Mouse (Mus musculus) embryonic facial prominence, embryonic 11.5 days (tissue): ENCODE results near the gene Mxd4. TPM values are rescaled to one million over a fixed set of nuclear protein-coding genes. Genes with fewer than 3 reads are reported as not detected.

Experiments used
- ATAC-seq: fragments of 200-750 bp; cut with Nextera tagmentation; replicated peaks from 2 replicates; pipeline ENCODE4 v1.8.0; 2017; ENCODE audit warnings: low read depth; ENCODE audit not compliant: insufficient number of reproducible peaks, low FRiP score, low TSS enrichment
- DNase-seq: peaks from one replicate; pipeline ENCODE4 v3.0.0-alpha.2; 2015; ENCODE audit warnings: low spot score
- H3K27ac ChIP-seq: fragments of 300-500 bp; sonication (generic); replicated peaks from 2 replicates; pipeline ENCODE4 v1.5.1; 2014; ENCODE audit warnings: mild to moderate bottlenecking, low read depth, low read length, control low read depth
- H3K27me3 ChIP-seq: fragments of 300-500 bp; sonication (generic); 2 replicates; pipeline ENCODE4 v1.6.1; 2014; ENCODE audit warnings: mild to moderate bottlenecking, low read length, moderate library complexity, mixed read lengths; ENCODE audit not compliant: control insufficient read depth, insufficient read depth
- H3K36me3 ChIP-seq: fragments of 300-500 bp; sonication (generic); replicated peaks from 2 replicates; pipeline ENCODE4 v1.6.1; 2014; ENCODE audit warnings: low read depth, mild to moderate bottlenecking, low read length, moderate library complexity, mixed read lengths; ENCODE audit not compliant: control insufficient read depth, insufficient read depth
- H3K4me1 ChIP-seq: fragments of 300-500 bp; sonication (generic); 2 replicates; pipeline ENCODE4 v1.6.1; 2014; ENCODE audit warnings: low read length, mixed read lengths; ENCODE audit not compliant: control insufficient read depth, insufficient read depth
- H3K4me2 ChIP-seq: fragments of 300-500 bp; sonication (generic); 2 replicates; pipeline ENCODE4 v1.6.1; 2014; ENCODE audit warnings: low read depth, mild to moderate bottlenecking, control low read depth, low read length, moderate library complexity
- H3K4me3 ChIP-seq: fragments of 300-500 bp; sonication (generic); 2 replicates; pipeline ENCODE4 v1.5.1; 2014; ENCODE audit warnings: low read depth, low read length, control low read depth
- H3K9ac ChIP-seq: fragments of 300-500 bp; sonication (generic); replicated peaks from 2 replicates; pipeline ENCODE4 v1.6.1; 2014; ENCODE audit warnings: mild to moderate bottlenecking, control low read depth, low read length
- H3K9me3 ChIP-seq: fragments of 300-500 bp; sonication (generic); replicated peaks from 2 replicates; pipeline ENCODE4 v1.6.1; 2016; ENCODE audit warnings: mild to moderate bottlenecking, low read length, inconsistent platforms, mixed read lengths; ENCODE audit not compliant: control insufficient read depth
- WGBS: fragments of 180-500 bp; shearing (Covaris S2); extraction: QIAGEN DNeasy Blood & Tissue Kit; methylation state at CpG from one replicate; pipeline ENCODE4 v1.1.7; 2014; 5-methylcytosine and 5-hydroxymethylcytosine counted together
- polyA plus RNA-seq: library from polyadenylated mRNA; unstranded; fragments of >200 nt; fragmentation: Nextera tagmentation; extraction: Ambion mirVana; gene quantifications from 2 replicates; pipeline ENCODE4 v1.2.1, GENCODE M21; 2014

Mxd4 gene
- polyA plus RNA-seq, 1 experiment from 2014 or later: 17.7 TPM

DNA sequence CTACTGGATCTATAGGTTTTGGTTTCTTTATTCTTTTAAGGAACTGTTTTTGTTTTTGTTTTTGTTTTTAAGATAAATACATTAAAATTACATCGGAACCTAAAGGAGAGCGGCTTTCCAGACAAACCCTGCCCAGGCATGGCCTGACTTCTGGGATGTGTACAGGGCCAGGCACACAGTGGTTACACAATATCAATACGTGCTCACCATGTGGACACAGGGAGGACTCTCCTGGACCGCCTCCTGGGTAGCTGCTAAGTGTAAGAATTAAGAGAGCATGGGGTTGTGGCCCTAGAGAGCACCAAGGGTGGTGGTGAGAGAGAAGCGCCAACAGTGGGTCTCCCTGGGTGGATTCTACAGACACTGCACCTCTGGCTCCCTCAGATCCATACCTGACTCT is 42.0 kb upstream of the Mxd4 start:
- Histone ChIP-seq H3K4me1 (no peaks in the 10 kb centered on the region), H3K9ac (no peak overlapping the region), H3K4me2 (no peak overlapping the region), H3K36me3 (no peaks in the 10 kb centered on the region), H3K27ac (no peak overlapping the region), H3K4me3 (no peak overlapping the region), H3K9me3 (no peaks in the 10 kb centered on the region), H3K27me3 (no peaks in the 10 kb centered on the region)
- WGBS: 86% methylated on average over 5 of the region's 5 CpGs
- ATAC-seq (no peak), DNase-seq (no peak)

DNA sequence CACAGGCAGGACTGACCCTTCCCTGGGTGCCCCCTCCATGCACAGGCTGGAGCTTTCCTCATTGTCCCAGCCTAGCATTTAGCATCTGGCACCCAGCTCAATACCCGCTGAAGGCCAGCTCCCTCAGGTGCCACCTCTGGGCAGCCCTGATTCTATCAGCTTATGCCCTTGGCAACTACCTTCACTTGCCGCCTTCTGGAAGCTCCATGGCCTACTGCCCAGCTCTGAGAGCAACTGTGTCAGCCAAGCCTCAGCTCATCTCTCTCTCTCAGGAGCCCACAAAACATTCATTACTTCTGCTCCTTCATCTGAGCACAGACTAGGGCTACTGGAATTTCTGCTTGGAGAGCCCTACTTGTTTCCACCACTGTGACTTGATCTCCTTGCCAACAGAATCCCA is 38.0 kb upstream of the Mxd4 start:
- 86% methylated on average over 2 of the region's 2 CpGs for WGBS
- no peak overlapping the region for H3K9ac ChIP-seq
- ATAC-seq: no peak

DNA sequence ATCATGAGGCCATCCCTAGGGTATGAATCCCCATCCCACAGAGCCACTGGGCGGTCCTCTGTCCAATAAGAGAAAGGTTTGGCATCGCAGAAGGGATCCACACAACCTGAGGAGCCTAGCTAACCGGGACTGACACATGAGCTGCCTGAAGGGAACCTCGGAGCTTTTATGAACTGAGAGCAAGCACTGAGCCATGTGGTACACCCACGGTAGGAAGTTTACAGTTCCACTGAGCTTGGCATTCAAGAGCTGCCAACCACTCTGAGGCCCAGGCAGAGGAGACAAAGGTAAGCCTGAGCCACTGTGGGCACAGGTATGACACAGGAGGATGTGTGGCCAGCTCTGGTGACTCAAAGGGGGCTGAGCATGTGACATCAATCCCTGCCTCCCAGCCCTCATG is 37.0 kb upstream of the Mxd4 start:
- ATAC-seq: no peak
- no peaks in the 10 kb centered on the region for H3K4me1 ChIP-seq

More for the DNA sequence above, 38.0 kb upstream of the Mxd4 start:
- no peaks in the 10 kb centered on the region for H3K9me3 ChIP-seq
- H3K27me3 ChIP-seq: no peaks in the 10 kb centered on the region
- no peaks in the 10 kb centered on the region for H3K4me1 ChIP-seq
- H3K4me2 ChIP-seq: no peak overlapping the region
- no peak overlapping the region for H3K4me3 ChIP-seq
- no peak overlapping the region for H3K27ac ChIP-seq
- no peak for DNase-seq
- no peaks in the 10 kb centered on the region for H3K36me3 ChIP-seq

GRCm38 (mm10) chr5:34220001-34220400 is 32.5 kb upstream of the Mxd4 start:
- DNase-seq (no peak), ATAC-seq (no peak)
- Histone ChIP-seq H3K36me3 (no peaks in the 10 kb centered on the region), H3K27ac (no peak overlapping the region), H3K4me3 (no peak overlapping the region), H3K9me3 (no peaks in the 10 kb centered on the region), H3K4me2 (no peak overlapping the region), H3K9ac (no peak overlapping the region), H3K27me3 (no peaks in the 10 kb centered on the region), H3K4me1 (no peaks in the 10 kb centered on the region)
- WGBS: 79% methylated on average over 4 of the region's 4 CpGs

More for the DNA sequence above, 37.0 kb upstream of the Mxd4 start:
- H3K27ac ChIP-seq: no peak overlapping the region
- no peak overlapping the region for H3K4me2 ChIP-seq
- H3K4me3 ChIP-seq: no peak overlapping the region
- H3K27me3 ChIP-seq: no peaks in the 10 kb centered on the region
- DNase-seq: no peak
- WGBS: 89% methylated on average over 5 of the region's 5 CpGs
- no peak overlapping the region for H3K9ac ChIP-seq
- no peaks in the 10 kb centered on the region for H3K9me3 ChIP-seq
- no peaks in the 10 kb centered on the region for H3K36me3 ChIP-seq

- no peak overlapping the region for H3K9ac ChIP-seq
- H3K27ac ChIP-seq: no peak overlapping the region
- no peaks in the 10 kb centered on the region for H3K4me1 ChIP-seq
- WGBS: 68% methylated on average over 5 of the region's 5 CpGs
- no peaks in the 10 kb centered on the region for H3K36me3 ChIP-seq
- H3K9me3 ChIP-seq: no peaks in the 10 kb centered on the region
- ATAC-seq: no peak
- no peak overlapping the region for H3K4me2 ChIP-seq
- H3K4me3 ChIP-seq: no peak overlapping the region
- DNase-seq: no peak
- no peaks in the 10 kb centered on the region for H3K27me3 ChIP-seq
Observed at GRCm38 (mm10) chr5:34218672-34219071, 31.2 kb upstream of the Mxd4 start.

DNA sequence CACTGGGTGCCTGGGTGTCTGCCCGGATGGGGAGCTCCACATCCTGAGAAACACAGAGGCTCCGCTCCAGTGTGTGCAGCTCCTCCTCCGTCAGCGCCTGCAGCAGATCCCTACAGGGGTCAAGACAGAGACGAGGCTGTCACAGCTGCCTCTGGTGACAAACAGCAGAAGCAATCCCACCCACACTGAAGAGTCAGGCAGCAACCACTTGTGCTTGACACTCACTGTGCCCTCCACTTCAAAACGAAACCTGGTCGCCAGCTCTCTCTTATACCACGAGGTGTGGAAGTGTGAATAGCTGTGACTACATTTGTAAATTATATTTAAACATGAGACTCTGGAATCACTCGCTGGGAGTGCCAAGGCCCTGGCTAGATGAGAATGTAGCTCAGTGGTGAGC is 30.2 kb upstream of the Mxd4 start:
- Histone ChIP-seq H3K9ac (no peak overlapping the region), H3K4me3 (no peak overlapping the region), H3K27me3 (no peaks in the 10 kb centered on the region), H3K9me3 (no peaks in the 10 kb centered on the region), H3K4me2 (no peak overlapping the region), H3K27ac (no peak overlapping the region), H3K36me3 (no peaks in the 10 kb centered on the region), H3K4me1 (no peaks in the 10 kb centered on the region)
- ATAC-seq (no peak), DNase-seq (peak; percentile 6)
- WGBS: 64% methylated on average over 9 of the region's 9 CpGs

DNA sequence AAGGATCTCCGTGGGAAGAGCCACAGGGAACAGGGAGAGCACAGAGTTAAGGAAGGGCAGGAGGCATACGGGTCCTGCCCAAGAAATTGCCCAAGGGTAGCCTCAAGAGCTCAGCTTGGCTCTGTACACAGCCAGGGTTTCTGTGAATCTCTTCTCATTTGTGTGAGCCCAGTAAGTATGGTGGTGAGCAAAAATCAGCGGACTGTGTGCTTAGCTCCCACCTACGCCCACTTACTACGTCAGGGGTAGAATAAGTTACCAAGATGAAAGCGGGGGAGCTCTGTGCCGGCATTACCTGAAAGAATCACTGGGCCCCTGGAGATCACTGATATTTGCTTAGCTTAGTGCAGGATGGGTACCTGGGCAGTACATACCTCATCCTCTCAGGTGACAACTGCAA is 28.5 kb upstream of the Mxd4 start:
- no peak overlapping the region for H3K4me2 ChIP-seq
- H3K4me3 ChIP-seq: no peak overlapping the region
- no peak overlapping the region for H3K9ac ChIP-seq
- WGBS: 86% methylated on average over 7 of the region's 7 CpGs
- H3K27me3 ChIP-seq: no peaks in the 10 kb centered on the region
- ATAC-seq (no peak), DNase-seq (no peak)
- H3K4me1 ChIP-seq: no peaks in the 10 kb centered on the region
- no peak overlapping the region for H3K27ac ChIP-seq
- no peaks in the 10 kb centered on the region for H3K36me3 ChIP-seq
- no peaks in the 10 kb centered on the region for H3K9me3 ChIP-seq

GRCm38 (mm10) chr5:34213659-34214058 is 26.1 kb upstream of the Mxd4 start:
- no peaks in the 10 kb centered on the region for H3K4me1 ChIP-seq
- 82% methylated on average over 8 of the region's 8 CpGs for WGBS

More at GRCm38 (mm10) chr5:34213659-34214058, 26.1 kb upstream of the Mxd4 start:
- H3K4me2 ChIP-seq: no peak overlapping the region
- H3K27ac ChIP-seq: no peak overlapping the region
- no peaks in the 10 kb centered on the region for H3K9me3 ChIP-seq
- H3K9ac ChIP-seq: no peak overlapping the region
- no peaks in the 10 kb centered on the region for H3K27me3 ChIP-seq
- no peak overlapping the region for H3K4me3 ChIP-seq
- DNase-seq: no peak
- no peak for ATAC-seq
- no peaks in the 10 kb centered on the region for H3K36me3 ChIP-seq
